Mouse (Mus musculus): ENCODE data around the gene Susd6.

Gene Susd6

DNA sequence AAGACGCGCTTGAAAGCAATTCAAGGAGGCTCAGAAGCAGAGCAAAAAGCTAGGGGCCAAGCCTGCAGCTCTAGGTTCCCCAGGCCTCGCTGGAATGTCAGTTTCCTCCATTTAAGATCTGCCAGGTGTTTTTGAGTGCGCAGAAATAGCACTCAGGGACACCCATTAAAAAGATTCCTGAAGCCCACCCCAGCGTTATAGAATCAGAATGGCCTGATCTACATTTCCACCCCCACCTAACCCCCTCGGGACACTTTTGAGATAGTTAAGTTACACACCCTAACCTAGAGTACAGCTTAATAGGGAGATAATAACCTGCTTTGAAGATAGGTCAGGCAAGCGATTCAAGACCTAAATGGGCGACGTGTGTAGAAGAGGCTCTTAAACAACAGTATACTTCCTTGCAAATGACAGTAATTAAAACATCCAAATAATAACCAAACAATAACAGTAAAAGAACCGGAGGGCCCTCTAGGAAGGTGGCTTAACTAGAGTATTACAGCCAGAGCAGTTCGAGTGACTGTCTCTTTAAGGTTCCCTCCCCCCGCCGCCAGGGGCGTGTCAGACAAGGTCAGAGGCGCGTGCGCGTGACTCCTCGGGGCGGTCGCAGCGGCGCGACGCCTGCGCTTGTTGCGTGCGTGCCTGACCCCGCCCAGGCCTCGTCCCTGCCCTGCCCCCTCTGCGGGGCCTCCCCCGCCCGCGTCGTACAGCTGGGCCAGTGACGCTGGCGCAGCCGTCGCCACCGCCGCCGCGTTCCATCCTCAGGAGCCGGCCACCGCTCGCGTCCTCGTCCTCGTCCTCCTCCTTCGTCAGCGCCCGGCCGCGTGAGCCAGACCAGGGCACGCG lies at the start of gene Susd6:
Gene Susd6, plus strand, starts transcription at position 662 of the 846 bp plus-strand sequence.
- in situ Hi-C loops (cut with MboI): no loop called here

GRCm38 (mm10) chr12:80744614-80745013 lies 45.7 kb upstream of the Susd6 start:
- in situ Hi-C loops (cut with MboI): no loop called here

GRCm38 (mm10) chr12:80746031-80746813 lies 44.1 kb upstream of the Susd6 start:
- in situ Hi-C loops (cut with MboI): no loop called here

DNA sequence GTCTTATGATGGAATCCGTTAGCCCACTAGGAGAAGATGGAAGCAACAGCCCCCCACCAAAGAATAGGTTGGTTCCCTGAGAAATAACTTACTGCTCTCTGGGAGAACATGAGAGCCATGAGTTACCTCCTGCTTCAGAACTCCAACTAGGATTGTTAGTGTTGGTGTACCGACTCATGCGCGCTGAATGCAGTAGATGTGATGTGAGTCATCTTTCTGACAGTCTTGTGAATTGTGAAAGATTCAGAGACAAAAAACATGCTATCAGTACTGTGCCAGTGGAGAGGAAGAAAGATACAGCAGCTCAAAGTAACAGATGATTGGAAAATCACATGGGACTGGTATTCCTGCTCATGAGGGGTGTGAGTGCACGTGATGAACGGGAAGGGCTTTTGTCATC lies 38.8 kb upstream of the Susd6 start:
- in situ Hi-C loops (cut with MboI): no loop called here

DNA sequence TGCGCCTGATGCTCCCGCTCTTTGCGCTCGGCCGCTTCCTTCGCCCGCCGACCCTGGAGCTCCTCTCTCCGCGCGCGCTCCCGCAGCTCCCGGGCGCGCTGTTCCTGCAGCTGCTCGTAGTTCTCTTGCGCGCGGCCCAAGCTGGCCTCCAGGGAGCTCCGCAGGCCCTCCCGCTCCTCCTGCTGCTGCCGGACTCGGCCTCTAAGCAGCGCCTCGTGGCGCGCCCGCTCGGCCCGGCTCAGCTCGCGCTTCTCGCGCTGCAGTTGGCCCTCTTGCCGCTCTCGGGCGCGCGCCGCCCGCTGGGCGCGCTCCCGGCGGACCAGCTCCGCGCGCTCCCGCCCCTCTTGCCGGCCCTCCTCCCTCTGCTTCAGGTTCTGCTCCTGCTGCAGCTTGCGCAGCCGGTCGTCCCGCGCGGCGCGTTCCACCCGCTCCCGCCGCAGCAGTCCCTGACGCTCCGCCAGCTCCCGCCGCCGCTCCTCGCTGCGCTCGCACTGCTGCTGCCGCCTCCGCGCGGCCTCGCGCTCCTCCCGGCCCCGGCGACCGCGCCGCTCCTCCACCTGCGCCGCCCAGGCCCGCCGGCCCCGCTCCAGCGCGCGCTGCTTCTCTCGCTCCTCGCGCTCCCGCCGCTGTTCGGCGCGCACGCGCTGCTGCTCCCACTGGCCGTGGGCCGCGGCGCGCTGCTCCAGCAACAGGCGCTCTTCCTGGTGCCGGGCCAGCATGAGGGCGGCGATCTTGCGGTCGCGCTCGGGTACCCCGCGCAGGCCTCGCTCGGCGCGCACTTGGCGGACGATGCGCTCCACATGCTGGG lies 32.4 kb upstream of the Susd6 start:
- in situ Hi-C loops (cut with MboI): no loop called here

- in situ Hi-C loops (cut with MboI): no loop called here
These were observed 31.5 kb upstream of the Susd6 start for GRCm38 (mm10) chr12:80758559-80759386.

DNA sequence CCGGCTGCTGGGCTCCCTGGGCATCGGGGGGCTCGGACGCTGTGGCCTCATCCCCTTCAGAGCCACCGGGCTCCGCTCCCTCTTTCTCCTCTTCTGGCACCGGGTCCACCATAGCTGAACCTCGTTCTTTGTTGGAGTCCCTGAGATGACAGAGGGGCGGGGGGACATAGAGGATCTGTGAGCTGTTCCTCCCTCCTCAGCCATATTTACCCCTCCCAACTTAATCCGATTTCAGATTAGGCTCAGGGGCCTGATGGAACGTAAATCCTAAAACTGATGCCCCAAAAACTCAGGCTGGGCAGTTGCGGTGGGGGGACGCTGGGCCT lies 31.0 kb upstream of the Susd6 start:
- in situ Hi-C loops (cut with MboI): no loop called here

- in situ Hi-C loops (cut with MboI): no loop called here
These were observed 30.5 kb upstream of the Susd6 start for GRCm38 (mm10) chr12:80759713-80760395.

DNA sequence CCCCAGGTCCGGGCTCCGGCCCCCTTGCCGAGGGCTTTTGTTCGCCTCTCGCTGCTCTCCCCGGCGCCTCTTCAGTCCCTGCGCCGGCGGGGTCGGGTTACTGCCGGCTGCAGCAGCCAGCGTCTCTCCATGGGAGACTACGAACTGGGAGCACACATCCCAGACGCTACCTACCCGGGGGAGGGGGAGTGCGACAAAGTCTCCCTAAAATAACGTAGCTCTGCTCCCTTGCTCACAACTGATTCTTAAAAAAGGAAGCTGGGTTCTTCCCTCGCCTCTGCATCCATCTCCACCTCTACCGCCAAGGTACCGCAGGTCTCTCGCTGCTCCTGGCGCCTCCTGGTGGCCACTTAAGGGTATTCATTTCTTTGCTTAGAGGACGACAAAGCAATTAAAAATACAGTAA lies 29.9 kb upstream of the Susd6 start, which contains the start of gene Ccdc177:
Gene Ccdc177, minus strand, starts transcription at position 292 of the 406 bp plus-strand sequence.
- in situ Hi-C loops (cut with MboI): no loop called here

- in situ Hi-C loops (cut with MboI): no loop called here
These were observed 27.3 kb upstream of the Susd6 start for GRCm38 (mm10) chr12:80762982-80763381.

GRCm38 (mm10) chr12:80764116-80764515 lies 26.2 kb upstream of the Susd6 start:
- in situ Hi-C loops (cut with MboI): no loop called here

DNA sequence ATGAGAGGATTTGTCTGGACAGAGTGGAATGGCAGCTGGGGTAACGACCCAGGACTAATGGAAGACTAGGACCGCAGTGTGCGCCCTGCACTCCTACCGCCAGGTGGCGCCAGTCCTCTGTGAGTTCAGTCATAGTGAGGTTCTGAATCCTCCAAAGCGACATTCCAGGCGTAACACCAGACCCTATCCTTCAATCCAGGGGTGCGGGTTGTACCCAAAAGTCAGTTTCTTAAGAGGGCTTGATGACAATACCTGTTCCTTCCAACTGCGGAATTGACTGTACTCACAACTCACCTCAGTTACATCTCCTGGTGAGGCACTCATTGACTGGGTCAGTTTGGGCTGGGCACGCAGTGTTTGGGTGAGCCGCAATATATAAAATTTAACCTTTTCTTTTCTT lies 20.6 kb upstream of the Susd6 start:
- in situ Hi-C loops (cut with MboI): loop anchor here (5.0 kb wide), 1 partner anchor 123 kb away; no protein-coding TSS in a partner anchor

DNA sequence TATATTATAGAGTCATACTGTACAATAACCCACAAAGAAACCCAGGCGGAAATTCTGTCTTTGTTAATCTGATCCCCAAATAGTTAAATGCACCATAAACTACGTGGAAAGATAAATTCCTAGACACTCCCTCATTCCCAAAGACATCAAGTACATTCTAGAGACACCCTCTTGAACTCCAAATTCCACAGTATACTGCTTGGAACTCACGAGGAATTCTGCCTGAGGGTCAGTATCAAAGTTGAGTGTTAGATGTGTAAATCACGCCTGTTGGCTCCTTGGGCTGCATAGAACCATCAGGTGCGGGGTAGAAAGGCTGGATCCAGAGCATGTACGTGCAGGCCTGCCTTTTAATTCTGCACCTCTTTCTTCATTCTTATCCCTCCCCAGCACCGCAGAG lies 15.5 kb upstream of the Susd6 start:
- in situ Hi-C loops (cut with MboI): no loop called here

DNA sequence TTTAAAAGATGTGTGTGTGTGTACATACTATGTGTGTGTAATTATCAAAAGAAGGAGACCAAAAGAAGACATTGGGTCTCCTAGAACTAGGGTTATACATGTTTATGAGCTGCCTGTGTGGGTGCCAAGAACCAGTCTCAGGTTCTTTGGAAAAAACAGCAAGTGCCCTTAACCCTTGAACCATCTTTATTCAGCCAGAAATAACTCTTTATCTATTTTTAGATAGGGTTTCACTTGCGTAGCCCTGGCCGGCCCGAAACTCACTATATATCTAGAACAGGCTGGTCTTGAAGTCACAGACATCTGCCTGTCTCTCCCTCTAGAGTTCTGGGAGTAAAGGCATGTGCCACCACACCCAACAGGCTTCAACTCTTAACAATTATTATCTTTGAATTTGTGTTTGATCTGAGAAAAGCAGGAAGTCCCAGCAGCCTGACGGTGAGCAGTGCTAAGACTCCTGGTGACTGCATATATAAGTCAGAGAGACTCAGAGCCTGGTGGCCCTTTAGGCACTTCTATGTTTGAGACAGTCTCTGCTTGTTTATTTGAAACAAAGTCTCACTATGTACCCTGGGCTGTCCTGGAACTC lies 14.2 kb upstream of the Susd6 start:
- in situ Hi-C loops (cut with MboI): no loop called here

GRCm38 (mm10) chr12:80778188-80778936 lies 11.9 kb upstream of the Susd6 start:
- in situ Hi-C loops (cut with MboI): no loop called here

GRCm38 (mm10) chr12:80779760-80780159 lies 10.6 kb upstream of the Susd6 start:
- in situ Hi-C loops (cut with MboI): no loop called here

DNA sequence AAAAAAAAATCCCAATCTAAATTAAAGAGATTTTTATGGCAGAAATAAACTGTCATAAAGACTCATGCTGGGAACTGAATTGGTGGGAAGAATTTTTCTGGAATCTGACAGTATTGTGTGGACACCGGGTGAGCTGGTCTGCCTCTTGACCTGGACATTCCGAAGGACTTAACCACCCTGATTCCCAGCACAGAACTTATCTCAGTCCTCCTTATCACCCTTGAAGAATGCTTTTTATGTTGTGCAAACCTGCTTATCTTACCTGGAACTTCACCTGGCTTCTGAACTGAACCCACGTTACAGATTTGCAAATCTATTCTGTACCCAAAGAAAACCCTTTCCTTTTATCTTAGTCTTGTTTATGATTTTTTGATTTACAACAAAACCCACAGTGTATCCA lies 8.1 kb upstream of the Susd6 start:
- in situ Hi-C loops (cut with MboI): no loop called here

DNA sequence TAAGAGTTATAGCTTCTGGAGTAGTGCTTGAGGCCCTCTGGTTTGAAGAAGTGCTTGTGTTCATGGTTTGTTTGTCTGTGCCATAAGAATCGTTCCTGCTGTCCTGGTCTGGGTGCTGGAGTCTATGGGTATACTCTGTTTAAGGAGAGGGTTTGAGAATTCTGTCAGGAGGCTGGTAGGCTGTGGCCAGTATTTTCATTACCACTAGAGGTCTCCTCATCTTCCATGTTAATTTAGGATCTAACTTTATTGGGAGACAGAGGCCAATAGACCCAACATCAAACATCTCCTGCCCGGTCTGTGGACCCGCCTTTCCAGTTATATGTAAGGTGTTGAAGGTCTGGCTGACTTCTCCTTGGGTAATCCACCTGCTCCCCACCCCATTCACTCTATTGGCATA lies 7.4 kb upstream of the Susd6 start:
- in situ Hi-C loops (cut with MboI): no loop called here

DNA sequence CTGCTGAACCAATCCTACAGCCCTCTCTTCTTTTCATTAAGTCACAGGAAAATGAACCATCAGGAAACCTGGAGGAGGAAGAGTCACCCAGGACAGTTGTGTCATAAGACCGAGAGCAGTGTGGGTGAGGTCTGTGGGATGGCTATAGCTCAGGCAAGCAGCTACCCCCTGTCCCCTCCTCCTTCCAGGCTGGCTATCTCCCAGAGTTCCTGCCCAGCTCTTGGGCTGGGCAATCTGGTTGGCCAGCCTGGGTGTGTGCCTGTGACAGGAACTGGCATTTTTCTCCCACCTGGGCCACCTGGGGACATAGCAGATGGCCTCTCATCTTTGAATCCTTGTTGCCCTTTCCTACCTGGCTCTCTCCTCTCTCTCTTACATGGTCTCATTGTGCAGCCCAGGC lies 6.4 kb upstream of the Susd6 start:
- in situ Hi-C loops (cut with MboI): no loop called here

- in situ Hi-C loops (cut with MboI): no loop called here
These were observed 5.3 kb upstream of the Susd6 start for GRCm38 (mm10) chr12:80785005-80785404.
